Mouse (Mus musculus): ENCODE measurements at regions not wholly inside any gene's neighbourhood (a gene's known extent, or its start where the extent isn't known, plus 50 kb on each side); places are given as distances from the start of the nearest gene placed in this dataset.
A peak's percentile ranks its signal among the peaks of the same experiment; 100 is the strongest.

DNA sequence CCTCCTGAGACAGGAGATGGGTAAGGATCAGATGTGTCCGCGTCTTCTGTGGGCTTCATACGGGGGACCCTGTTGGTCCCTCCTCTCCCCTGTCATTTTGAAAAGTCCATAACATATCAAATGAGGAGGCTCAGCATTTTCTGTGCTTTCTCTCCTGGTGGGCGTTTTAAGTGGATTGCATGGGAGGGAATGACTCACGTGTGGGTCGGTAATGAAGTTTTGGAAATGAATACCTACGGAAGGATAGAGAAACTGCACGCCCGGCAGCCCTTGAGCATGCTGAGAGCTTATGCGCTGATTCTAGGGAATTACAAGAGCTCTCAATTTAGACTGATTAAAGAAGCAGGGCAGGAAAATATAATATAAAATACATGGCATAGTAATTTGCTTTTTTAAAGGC lies 85.4 kb upstream of the 1700024P04Rik start:
- Histone ChIP-seq H3K4me3 (no peak overlapping the region), H3K4me2 (no peak overlapping the region), H3K27ac (peak overlapping the region; percentile 23; the same call in 1 of the 2 replicates), H3K9ac (no peak overlapping the region), H3K4me1 (replicated peaks) (peaks cover 25% of the 10 kb centered on the region), H3K9me3 (no peaks in the 10 kb centered on the region), H3K36me3 (no peaks in the 10 kb centered on the region), H3K27me3 (no peaks in the 10 kb centered on the region)
- WGBS = 80% methylated on average over 10 of the region's 10 CpGs
- no peak for ATAC-seq (ENCODE audit: low FRiP score)

DNA sequence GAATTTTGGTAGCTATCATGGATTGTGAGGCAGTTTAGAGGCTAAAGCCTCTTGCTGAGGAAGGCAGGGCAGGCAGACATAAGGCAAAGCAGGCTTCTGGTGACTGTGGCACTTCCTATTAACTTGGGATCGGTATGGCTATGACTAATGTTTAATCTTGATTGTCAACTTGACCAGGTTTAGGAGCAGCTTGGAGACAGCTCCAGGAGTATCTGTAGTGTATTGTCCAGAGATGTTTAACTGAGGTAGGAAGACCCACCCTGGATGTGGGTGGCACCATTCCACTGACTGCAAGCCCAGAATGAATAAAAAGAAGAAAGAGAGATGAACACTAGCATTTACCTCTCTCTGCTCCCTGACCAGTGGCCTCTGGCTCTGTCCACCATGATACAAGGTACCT lies 83.1 kb upstream of the 1700024P04Rik start:
- Histone ChIP-seq H3K9ac (no peak overlapping the region), H3K4me3 (no peak overlapping the region), H3K4me2 (no peak overlapping the region), H3K36me3 (no peaks in the 10 kb centered on the region), H3K27ac (no peak overlapping the region), H3K27me3 (no peaks in the 10 kb centered on the region), H3K4me1 (replicated peaks) (peaks cover 16% of the 10 kb centered on the region), H3K9me3 (no peaks in the 10 kb centered on the region)
- WGBS = 87% methylated on average over 1 of the region's 1 CpGs
- no peak for ATAC-seq (ENCODE audit: low FRiP score)

DNA sequence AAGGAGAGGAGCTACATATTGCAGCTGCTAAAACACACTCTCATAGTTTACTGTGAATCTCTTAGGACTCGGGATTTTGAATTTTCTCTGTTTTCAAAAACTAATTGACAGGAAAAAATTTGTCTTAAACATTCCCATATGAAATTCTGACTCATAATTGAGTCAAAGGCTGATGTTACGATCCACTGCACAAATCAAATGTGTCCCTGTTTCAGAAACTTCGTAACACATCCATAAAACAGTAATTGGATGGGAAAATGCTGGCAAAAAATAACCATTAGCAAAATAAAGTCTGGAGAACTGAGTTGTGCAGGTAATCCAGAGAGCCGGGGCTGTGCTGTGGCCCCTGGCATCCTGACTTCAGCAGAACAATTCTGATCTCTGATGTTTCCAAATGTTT lies 79.1 kb upstream of the 1700024P04Rik start:
- 78% methylated on average over 4 of the region's 4 CpGs for WGBS
- H3K4me1 ChIP-seq (replicated peaks) = no peaks in the 10 kb centered on the region
- ATAC-seq (ENCODE audit: low FRiP score) = no peak
- no peak overlapping the region for H3K4me2 ChIP-seq
- H3K27me3 ChIP-seq = no peaks in the 10 kb centered on the region
- no peak overlapping the region for H3K4me3 ChIP-seq
- H3K9me3 ChIP-seq = no peaks in the 10 kb centered on the region
- H3K9ac ChIP-seq = no peak overlapping the region
- H3K27ac ChIP-seq = no peak overlapping the region
- no peaks in the 10 kb centered on the region for H3K36me3 ChIP-seq

DNA sequence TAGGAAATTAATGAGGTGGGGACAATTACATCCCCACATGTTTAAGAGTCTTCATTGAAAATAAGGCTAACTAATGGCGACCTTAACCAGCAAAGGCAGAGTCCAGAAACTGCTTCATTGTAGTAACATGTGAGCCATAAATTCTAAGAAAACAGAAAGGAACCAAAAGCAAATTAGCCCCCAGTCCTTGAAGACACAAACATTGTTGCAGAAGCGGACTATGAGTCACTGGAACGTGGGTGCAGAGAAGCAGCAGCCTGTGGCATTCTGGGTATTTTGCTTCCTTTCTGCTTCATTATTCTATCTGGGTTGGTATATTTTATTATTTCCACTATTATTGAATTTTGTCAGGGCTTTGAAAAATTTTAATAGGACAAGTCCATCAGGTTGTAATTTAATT lies 78.6 kb upstream of the 1700024P04Rik start:
- no peak for ATAC-seq (ENCODE audit: low FRiP score)
- H3K27ac ChIP-seq = no peak overlapping the region
- H3K9me3 ChIP-seq = no peaks in the 10 kb centered on the region
- H3K36me3 ChIP-seq = no peaks in the 10 kb centered on the region
- 70% methylated on average over 3 of the region's 3 CpGs for WGBS
- no peak overlapping the region for H3K9ac ChIP-seq
- H3K4me2 ChIP-seq = no peak overlapping the region
- H3K4me1 ChIP-seq (replicated peaks) = no peaks in the 10 kb centered on the region
- H3K27me3 ChIP-seq = no peaks in the 10 kb centered on the region
- no peak overlapping the region for H3K4me3 ChIP-seq

DNA sequence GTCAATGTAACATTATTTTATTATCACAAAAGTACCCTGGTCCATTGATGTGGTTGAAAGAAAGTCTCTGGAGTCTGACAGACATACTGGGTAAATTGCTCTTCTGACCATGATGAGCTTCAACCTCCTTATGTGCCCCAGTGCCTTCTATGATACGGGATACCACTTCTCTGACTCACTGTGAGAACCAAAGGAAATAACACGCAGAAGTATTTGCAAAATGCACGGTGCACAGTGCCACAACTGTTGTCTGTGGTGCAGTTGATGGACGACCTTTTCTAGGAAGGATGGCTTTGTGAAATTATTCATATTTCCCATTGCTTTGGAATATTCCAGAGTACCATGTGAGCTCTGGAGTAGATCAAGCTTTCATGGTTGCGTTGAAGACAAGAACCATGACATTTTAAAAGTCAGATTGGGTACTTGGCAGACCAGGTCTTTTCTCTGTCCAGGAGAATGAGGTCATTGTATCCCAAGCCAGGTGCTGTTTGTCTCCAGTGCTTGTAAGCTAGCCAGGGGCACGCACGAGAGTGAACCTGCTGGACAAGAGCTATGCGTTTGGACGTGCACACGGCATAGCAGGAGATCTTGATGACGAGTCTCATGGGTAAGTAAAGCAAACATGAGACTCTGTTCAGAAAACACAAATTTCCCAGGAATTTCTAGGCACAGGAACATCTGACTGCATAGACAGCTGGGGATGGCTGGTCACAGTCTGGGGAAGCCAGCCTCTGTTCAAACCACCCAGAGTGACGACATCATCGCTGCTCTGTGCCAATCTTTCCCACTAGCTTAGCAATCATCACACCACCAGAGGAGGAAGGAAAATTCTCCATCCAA lies 74.0 kb upstream of the 1700024P04Rik start:
- H3K4me2 ChIP-seq = no peak overlapping the region
- 92% methylated on average over 13 of the region's 13 CpGs for WGBS
- no peak overlapping the region for H3K9ac ChIP-seq
- H3K27ac ChIP-seq = no peak overlapping the region
- peaks cover 22% of the 10 kb centered on the region for H3K4me1 ChIP-seq (replicated peaks)
- no peaks in the 10 kb centered on the region for H3K36me3 ChIP-seq
- H3K27me3 ChIP-seq = 0 out of 2 replicates have a peak, but pooled peaks cover 13% of the 10 kb centered on the region
- no peak for ATAC-seq (ENCODE audit: low FRiP score)
- no peaks in the 10 kb centered on the region for H3K9me3 ChIP-seq
- H3K4me3 ChIP-seq = no peak overlapping the region

DNA sequence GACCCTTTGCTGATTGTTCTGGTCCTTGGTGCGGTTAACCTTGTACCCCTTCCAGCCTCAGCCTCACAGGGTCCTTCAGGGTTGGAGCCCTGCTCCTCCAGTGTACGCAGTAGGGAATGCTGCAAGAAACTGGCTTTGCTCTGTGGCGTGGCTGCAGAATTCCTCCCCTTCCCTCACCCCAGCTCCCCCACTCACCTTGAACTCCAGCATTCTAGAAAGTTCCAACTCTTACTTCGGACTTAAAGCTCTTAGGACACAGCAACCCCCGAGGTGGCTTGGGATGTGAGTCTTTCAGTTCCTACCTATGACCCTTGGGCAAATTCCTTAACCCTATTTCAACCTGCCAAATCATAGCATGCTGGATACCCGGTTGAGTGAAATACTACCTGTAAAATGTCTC lies 73.3 kb upstream of the 1700024P04Rik start:
- 91% methylated on average over 6 of the region's 6 CpGs for WGBS
- Histone ChIP-seq H3K36me3 (no peaks in the 10 kb centered on the region), H3K27ac (no peak overlapping the region), H3K9ac (no peak overlapping the region), H3K4me3 (no peak overlapping the region), H3K4me2 (no peak overlapping the region), H3K27me3 (0 out of 2 replicates have a peak, but pooled peaks cover 13% of the 10 kb centered on the region), H3K9me3 (no peaks in the 10 kb centered on the region), H3K4me1 (replicated peaks) (peaks cover 22% of the 10 kb centered on the region)
- ATAC-seq (ENCODE audit: low FRiP score) = no peak

DNA sequence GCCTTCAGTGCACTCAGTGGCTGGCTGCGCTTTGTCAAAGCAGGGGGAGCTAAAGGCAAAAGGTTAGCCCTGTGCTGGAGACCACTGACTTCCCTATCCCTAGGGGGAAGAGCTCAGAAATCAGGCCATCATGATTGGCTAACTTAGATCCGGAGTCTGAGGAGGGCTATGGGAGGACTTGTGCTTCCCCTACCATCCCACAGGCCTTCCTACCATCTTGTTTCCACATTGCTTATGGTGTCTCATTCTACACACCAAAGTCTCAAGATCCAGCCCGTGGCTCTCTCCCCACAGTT lies 72.9 kb upstream of the 1700024P04Rik start:
- H3K4me3 ChIP-seq = no peak overlapping the region
- no peaks in the 10 kb centered on the region for H3K36me3 ChIP-seq
- WGBS = 66% methylated on average over 3 of the region's 3 CpGs
- ATAC-seq (ENCODE audit: low FRiP score) = 0 out of 2 replicates have a peak, but pooled peaks have one; percentile 7
- H3K9ac ChIP-seq = no peak overlapping the region
- peaks cover 22% of the 10 kb centered on the region for H3K4me1 ChIP-seq (replicated peaks)
- H3K27ac ChIP-seq = peak overlapping the region; percentile 23; the same call in 1 of the 2 replicates
- no peaks in the 10 kb centered on the region for H3K9me3 ChIP-seq
- no peak overlapping the region for H3K4me2 ChIP-seq
- 0 out of 2 replicates have a peak, but pooled peaks cover 13% of the 10 kb centered on the region for H3K27me3 ChIP-seq

DNA sequence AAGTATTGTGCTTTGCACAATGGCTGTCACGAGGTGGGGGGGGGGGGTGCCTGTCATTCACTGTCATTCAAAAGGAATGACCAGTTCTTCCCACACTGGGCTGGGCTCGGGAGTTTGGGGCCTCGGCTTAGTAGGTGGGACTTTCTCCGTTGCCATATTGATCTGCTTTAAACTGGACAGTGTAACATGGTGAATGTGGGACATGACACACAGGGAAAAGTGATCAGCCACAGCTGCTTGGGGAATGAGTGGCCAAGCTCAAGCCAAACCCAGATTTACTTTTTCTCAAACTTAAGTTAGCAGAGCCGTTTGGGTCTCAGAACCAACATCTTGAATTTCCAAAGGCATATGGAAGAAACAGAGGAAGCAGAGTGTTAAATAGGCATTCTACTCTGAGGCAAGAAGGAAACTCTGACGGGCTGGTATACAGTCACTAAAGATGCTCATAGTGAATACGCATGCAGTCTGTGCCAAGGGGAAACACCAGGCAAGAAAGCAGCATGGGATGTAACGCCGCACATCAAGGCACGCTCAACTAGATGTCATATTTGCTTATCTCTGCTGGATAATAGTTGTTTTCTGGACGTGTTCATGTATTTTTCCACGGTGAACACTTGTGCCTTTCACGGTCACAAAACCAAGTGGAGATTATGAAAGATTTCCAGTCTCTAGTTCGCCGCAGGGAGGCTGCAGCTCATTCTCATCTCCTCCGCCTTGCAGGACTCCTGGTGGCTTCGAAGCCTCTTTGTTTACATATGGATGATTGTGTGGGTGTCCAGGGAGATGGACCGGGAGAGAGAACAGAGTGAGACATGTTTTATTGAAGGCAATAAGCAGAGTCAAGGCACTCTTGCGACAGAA lies 72.3 kb upstream of the 1700024P04Rik start:
- 0 out of 2 replicates have a peak overlapping the region, but pooled peaks have one; percentile 10 for H3K4me2 ChIP-seq
- peaks cover 22% of the 10 kb centered on the region for H3K4me1 ChIP-seq (replicated peaks)
- H3K27ac ChIP-seq = peak overlapping the region; percentile 23; the same call in 1 of the 2 replicates
- H3K4me3 ChIP-seq = no peak overlapping the region
- peak; percentile 54; the same call in 1 of the 2 replicates for ATAC-seq (ENCODE audit: low FRiP score)
- H3K36me3 ChIP-seq = no peaks in the 10 kb centered on the region
- no peaks in the 10 kb centered on the region for H3K9me3 ChIP-seq
- 56% methylated on average over 19 of the region's 19 CpGs for WGBS
- H3K9ac ChIP-seq = no peak overlapping the region
- 0 out of 2 replicates have a peak, but pooled peaks cover 13% of the 10 kb centered on the region for H3K27me3 ChIP-seq

DNA sequence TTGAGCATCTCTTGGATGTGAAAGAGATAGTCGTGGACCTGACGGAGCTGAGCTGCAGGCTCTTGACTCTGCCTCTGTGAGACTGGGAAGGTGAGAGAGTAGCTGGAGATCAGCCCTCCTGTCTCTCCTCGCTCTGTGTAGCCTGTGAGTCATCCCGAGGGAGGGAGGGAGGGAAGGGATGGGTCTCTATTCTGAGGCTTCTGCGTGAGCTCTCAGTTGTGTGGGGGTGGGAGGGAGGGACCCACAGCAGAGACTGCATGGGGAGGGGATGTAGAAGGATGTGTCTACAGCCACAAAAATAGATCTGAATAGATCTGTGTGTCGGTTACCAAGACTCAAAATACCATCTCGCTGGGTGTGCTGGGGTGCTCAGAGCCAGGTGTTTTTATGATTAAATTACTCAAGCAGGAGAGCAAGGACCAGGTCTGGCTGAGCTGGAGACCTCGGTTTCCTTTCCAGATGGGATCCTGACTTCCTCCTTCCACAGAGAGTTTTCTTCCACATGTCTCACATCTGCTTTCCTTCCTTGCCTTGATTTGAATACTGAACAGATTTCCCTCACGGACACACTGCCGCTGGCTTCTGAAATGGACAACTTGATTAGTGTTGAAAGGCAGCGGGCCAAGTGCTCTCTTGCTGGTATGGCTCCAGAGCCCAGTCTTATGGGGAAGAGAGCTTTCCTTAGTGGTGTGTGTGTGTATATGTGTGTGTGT lies 71.4 kb upstream of the 1700024P04Rik start:
- ATAC-seq (ENCODE audit: low FRiP score) = no peak
- Histone ChIP-seq H3K4me3 (no peak overlapping the region), H3K27me3 (0 out of 2 replicates have a peak, but pooled peaks cover 13% of the 10 kb centered on the region), H3K27ac (no peak overlapping the region), H3K4me2 (no peak overlapping the region), H3K36me3 (no peaks in the 10 kb centered on the region), H3K9ac (no peak overlapping the region), H3K9me3 (no peaks in the 10 kb centered on the region), H3K4me1 (replicated peaks) (peaks cover 22% of the 10 kb centered on the region)
- WGBS = 42% methylated on average over 11 of the region's 11 CpGs

DNA sequence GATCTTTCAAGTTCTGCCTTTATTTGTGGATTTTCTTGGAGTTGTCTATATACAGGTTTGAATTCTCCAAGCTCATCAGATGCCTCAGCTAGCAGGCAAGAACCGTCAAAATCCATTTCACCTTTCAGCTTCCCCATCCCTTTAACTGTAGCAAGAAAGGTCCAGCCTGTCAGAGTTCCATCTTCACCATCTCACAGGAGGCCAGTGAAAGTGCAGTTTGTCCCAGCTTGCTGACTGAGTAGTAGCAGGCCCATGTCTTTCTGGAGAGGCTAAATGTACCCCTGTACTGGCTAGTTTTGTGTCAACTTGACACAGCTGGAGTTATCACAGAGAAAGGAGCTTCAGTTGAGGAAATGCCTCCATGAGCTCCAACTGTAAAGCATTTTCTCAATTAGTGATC lies 67.7 kb upstream of the 1700024P04Rik start:
- no peaks in the 10 kb centered on the region for H3K9me3 ChIP-seq
- WGBS = 94% methylated on average over 1 of the region's 1 CpGs
- H3K4me2 ChIP-seq = no peak overlapping the region
- no peak overlapping the region for H3K4me3 ChIP-seq
- 0 out of 2 replicates have a peak, but pooled peaks cover 13% of the 10 kb centered on the region for H3K27me3 ChIP-seq
- H3K9ac ChIP-seq = no peak overlapping the region
- H3K36me3 ChIP-seq = no peaks in the 10 kb centered on the region
- H3K27ac ChIP-seq = no peak overlapping the region
- no peak for ATAC-seq (ENCODE audit: low FRiP score)
- H3K4me1 ChIP-seq (replicated peaks) = peaks cover 18% of the 10 kb centered on the region

DNA sequence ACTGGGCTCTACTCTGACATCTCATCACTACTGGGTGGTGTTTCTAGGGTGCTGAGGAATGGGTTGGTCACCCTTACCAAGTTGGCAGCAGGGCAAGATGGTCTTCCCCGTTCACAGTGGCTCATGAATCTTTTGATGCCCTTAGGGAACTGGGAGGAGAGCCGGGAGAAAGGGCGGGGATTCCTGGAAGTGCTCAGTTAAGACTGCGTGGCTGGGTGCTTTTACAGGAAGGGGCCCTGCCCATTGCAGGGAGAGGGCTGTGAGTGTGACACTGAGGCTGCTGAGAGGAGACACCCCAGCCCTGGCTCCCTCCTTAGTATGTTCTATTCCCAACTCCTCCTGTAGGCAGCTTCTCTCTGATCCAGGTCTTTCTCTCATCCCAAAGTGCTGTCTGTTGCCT lies 65.3 kb upstream of the 1700024P04Rik start:
- Histone ChIP-seq H3K4me1 (replicated peaks) (peaks cover 7% of the 10 kb centered on the region; the same call in 1 of the 2 replicates), H3K9me3 (no peaks in the 10 kb centered on the region), H3K4me2 (no peak overlapping the region), H3K27ac (no peak overlapping the region), H3K27me3 (0 out of 2 replicates have a peak, but pooled peaks cover 10% of the 10 kb centered on the region), H3K4me3 (no peak overlapping the region), H3K9ac (no peak overlapping the region), H3K36me3 (no peaks in the 10 kb centered on the region)
- WGBS = 58% methylated on average over 4 of the region's 4 CpGs
- ATAC-seq (ENCODE audit: low FRiP score) = no peak

DNA sequence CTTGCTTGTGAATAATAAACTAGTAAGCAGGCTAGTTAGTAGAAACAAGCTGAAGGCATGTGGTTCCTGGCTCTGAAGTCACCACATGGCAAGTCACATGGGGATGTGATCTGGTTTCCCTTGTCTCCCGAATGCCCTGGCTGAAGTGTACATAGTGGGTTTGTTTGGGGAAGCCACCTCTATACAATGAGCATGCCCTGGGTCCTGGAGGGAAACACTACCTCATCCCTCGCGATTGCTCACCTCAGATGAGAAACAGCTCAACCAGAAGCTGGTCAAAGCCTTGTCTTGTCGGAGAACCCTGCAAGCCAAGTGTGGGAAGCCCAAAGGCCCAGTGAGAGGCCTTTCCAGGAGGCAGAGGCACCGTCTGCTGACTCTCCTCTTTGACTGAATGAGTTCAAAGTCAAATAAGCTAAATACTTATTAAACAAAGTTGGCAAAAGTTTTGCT lies 64.3 kb upstream of the 1700024P04Rik start:
- 83% methylated on average over 5 of the region's 5 CpGs for WGBS
- Histone ChIP-seq H3K4me3 (no peak overlapping the region), H3K9ac (no peak overlapping the region), H3K36me3 (no peaks in the 10 kb centered on the region), H3K9me3 (no peaks in the 10 kb centered on the region), H3K27ac (no peak overlapping the region), H3K27me3 (no peaks in the 10 kb centered on the region), H3K4me1 (replicated peaks) (peaks cover 7% of the 10 kb centered on the region; the same call in 1 of the 2 replicates), H3K4me2 (no peak overlapping the region)
- ATAC-seq (ENCODE audit: low FRiP score) = no peak
